Mouse (Mus musculus) cerebellum, postnatal 10 days (tissue): ENCODE results near the gene Prkcb.

Experiments used
- DNase-seq, 2 experiments: peaks; one replicate each; pipeline ENCODE4 v3.0.0; 2021; ENCODE audit warnings: mixed read lengths in 2 of 2

The Prkcb gene

DNA sequence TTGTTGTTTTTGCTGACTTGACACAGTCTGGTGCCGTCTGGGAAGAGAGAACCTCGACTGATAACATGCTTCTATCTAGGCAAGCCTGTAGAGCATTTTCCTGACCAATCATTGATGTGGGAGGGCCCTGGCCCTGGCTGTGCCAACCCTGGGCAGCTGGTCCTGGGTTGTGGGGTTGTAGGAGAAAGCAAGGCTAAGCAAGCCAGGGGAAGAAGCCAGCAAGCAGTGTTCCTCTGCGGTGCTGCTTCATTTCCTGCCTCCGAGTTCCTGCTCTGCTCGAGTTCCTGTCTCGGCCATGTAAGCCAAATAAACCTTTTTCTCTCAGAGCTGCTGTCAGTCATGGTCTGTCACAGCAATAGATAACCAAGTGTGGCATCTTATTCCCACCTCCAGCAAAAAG is 121.4 kb downstream of the Prkcb start:
- peak in 1 of 2 experiments; percentile 51 for DNase-seq

DNA sequence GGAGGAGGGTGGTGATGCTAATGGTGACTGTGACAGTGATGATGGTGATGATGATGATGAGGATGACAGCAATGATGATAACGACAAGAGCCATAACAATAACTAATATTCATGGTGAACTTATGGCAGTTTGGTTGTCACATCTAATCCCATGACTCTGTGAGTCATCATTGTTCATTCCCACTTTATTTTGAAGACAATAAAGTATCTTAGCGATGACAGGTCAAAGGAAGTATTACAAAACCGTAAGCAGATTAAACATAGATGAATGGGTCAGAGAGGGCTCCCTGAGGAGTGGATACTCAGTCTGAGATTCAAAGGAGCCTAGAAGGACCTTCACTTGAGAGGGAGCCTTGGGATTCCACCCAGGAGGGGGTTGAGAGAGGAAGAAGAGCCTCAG is 122.3 kb downstream of the Prkcb start:
- no peak for DNase-seq

DNA sequence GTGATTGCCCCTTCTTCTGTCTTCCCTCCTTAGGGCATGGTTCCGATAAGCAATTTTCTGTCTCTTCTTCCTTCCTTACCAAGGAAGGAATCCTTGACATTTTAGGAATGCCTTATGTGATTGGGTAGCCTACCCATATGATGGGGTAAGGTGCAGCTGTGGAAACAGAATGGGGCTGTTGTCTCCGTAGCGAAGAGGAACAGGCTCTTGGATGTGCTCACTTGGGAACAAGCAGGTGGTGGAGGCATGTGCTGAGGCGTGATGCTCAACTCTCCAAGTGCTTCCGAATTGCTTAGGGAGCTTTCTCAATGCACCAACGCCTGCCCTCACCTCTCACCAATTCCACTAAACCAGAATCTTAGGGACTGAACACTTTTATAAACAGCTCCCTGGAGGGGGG is 124.7 kb downstream of the Prkcb start:
- no peak for DNase-seq

DNA sequence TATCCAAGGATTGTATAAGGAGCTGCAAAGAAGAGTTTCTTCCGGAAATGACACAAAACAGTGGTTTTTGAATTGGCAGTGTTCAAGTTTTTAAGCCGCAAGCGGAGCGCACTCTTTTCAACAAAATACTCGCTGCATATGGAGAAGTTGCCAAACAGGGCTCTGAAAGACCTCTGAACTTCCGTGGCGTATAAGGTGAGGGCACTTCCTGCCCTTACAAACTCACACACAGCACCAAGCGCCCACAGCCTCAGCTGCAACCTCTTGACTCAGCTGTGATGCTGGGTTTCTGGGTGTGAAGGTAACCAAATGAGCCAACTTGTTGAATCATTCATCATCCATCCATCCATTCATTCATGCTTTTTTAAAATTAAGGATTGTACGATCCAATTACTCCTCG is 125.6 kb downstream of the Prkcb start:
- no peak for DNase-seq

DNA sequence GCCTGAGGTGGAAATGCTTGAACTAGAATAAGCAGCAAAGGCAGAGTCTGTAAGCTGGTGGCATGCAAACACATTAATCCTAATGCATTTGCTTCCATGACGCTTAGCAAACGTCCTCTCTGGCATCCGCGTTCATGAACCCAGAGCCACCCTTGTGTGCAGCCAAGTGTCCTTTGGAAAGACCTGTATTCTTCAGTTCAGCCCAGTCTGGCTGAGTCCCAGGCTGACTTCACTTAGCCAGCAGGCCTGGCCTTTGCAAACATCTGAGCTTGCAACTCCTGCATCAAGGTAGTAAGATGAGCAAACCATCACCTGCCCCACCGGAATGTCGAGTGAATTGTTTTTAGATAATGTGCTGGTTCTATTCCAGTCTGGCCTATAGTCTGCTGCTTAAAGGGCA is 126.1 kb downstream of the Prkcb start:
- DNase-seq, result peak in 1 of 2 experiments; percentile 61

DNA sequence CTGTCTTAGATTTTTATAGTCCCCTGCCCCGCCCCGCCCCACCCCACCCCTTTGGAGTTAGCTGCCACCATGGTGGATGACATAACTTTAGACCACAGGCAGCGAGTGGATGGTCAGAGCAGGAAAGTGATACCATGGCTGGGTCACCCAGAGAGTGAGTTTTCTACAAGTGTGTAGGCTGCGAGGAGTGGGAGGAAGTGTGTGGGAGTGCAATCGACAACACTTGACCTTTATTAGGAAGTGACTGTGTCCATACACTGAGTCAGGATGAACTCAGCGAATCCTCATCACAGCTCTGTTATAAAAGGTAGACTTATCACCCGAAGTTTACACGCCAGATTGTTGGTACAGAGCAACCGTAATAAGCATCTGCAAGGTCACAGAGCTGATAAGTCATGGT is 126.8 kb downstream of the Prkcb start:
- no peak for DNase-seq

DNA sequence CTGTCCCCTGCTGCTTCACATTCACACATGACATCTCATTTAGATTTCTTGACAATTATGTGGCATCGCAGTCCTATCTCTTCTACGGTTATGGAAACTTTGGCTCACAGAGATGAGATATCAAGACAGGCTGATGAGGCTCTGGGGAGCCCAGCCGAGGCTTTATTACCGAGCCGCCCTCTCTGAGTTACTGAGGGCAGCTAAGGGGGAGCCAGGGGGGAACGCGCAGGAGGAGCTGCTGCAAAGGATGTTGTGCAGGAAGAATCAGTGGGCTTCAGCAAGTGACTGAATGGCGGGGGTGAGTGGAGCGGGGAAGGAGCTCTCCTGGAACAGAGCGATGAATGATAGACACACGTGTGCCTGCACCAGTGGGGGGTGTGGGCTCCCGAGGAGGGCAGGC is 127.4 kb downstream of the Prkcb start:
- DNase-seq, result no peak

DNA sequence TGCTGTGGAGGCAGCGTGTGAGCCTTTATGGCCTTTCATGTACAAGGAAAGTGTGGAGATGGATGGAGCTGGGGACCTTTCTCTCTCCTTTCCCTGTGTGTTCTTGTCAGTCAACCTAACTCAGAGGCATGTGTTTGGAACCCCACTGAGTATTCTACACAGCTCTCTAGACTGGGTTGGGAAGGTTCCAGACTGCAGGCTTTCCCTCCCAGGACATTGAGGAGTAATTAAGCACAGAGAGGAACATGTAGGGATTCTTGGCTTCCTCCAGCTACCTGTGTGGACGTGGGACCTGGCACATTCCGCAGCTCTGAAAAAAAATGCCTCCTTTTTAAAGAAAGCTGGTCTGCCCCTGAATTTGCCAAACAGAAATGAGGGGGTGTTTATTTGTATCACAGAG is 130.0 kb downstream of the Prkcb start:
- peak; percentile 63 to 75 for DNase-seq

DNA sequence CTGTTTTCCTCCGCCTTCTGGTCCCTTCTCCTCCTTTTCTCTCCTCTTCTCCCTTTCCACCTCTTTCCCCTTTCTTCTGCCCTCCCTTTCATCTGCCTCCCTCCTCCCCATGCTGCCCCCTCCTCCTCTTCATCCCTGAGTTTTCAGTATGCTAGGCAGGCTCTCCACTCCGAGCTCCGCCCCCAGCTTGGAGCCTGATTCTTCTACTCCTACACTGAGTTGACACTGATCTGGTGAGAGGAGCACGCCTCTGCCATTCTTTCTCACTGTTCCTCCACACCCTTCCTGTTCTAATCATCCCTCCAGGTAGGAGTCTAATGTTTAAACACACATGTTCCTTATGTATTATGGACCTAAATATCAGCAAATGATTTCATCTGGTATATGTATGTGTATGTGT is 135.3 kb downstream of the Prkcb start:
- no peak for DNase-seq

DNA sequence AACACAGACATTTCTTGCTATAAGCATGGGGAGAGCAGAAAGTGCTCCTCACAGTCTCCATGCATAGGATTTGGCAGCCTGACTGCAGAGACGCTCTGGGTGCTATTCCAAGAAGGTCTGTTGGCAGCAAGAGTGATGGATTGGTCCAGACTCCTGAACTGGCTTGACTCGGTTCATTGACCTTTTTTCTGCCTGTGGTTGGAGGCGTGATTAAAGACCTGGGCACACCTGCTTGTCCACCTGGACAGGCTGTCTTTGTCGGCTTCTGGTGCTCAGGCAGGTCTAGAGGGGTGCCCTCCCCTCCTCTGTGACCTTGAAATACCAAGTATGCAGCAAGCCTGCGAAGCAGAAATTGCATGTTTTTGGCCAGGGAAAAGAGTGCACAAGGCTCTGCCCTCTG is 140.6 kb downstream of the Prkcb start:
- peak; percentile 80 to 87 for DNase-seq

DNA sequence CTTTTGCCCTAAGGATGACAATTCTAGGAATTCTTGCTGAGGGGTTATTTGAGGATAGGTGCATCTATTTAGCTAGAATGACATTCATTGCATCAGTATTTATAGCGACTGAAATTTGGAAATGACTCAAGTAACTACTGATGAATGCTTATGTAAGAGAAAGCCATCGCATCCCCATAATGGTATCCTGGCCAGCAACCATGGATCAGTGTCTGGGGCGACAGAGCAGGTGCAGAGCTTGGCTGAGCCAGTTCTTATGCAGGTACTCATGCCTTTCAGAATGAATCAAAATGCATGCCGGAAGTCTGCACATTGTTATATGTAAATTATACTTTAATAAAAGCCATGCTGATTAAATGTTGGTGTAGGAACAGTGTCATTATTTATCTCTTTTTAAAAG is 143.8 kb downstream of the Prkcb start:
- DNase-seq, result peak; percentile 43 to 59

DNA sequence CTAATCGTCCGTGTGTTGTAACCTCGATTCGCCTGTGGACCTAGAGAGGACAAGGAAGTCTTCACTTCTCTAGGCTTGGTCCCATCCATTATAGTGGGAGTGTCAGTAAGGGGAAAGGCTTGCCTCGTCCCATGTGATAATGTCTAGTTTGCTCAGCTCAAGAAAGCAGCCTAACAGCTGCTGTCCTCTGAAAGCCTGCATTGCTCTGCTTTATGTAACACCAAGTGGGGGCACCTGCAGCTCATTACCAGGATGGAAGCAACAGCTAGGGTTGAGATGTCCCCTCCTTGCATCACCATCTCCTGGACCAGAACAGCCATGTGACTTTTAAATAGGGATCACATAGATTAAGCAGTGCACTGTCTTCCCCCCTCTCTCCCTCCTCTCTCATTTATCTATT is 144.8 kb downstream of the Prkcb start:
- DNase-seq, result no peak

DNA sequence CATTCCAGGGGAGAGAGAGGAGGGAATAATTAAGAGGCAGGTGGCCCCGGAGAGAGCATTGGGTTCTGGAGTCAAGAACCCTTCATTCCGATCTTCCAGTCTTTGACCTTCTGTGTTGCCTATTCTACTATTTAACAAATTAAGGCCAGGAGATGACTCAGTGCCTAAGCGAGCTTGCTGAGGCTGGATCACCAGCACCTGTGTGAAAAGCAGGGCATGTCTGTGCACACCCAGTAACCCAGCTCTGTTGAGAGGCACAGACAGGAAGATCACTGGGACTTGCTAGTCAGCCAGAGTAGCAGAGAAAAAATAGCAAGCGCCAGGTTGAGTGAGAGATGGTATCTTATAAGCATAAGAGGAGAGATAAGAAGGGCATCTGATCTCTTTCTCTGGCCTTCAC is 146.4 kb downstream of the Prkcb start:
- DNase-seq, result no peak

DNA sequence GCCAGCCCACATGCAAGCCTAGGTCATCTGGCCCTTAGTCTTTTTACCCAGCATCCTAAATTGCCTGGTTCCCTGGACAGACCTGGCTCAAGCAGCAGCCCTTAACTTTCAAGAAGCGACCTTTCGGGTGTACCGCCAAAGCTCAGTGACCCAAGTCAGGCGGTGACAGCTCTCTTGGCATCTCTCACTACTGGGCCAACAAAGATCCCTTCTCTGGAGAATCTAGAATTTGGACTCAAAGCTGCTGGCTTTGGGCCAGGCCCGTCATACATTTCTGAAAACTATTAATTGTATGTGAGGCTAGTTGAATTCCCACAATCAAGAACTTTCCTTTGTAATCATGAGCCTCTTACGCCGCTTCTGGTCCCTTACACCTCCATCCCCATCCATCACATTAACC is 147.0 kb downstream of the Prkcb start:
- peak; percentile 50 to 55 for DNase-seq

DNA sequence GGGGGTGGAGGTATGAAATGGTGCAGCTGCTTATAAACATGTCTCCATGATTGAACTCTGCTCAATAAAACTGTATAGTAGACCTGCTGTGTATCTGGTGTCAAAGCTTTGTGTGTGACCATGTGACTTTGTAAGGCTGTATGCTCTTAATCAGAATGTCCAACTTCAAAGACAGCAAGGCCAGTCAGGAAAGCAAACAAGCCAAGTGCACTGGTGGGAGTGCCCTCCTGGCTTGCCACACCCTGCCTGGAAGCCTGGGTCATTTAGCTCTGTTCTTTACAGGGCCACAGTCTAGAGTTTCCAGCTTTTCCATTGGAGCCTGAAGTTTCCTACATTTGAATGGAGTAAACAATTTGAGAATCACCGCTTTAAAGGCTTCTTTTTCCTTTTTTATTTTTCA is 148.8 kb downstream of the Prkcb start:
- DNase-seq, result no peak

DNA sequence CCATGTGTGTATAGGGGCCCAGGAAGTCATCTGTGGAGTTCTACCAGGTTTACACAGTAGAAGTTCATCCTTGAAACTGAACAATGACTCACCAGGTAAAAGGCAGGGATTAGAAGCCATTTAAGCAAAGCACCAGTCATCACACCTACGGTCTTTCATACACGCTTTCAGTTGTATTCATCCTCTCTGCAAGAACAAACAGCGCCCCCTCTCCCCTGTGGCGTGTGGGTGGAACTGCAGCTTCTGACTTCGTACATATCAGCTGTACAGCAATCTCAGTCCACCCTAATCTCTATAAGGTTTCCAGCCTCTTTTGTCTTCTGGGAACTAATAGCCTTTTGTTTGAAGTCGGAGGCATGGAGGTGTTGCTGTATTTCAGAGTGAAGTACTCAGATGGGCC is 156.5 kb downstream of the Prkcb start:
- peak; percentile 83 to 86 for DNase-seq

DNA sequence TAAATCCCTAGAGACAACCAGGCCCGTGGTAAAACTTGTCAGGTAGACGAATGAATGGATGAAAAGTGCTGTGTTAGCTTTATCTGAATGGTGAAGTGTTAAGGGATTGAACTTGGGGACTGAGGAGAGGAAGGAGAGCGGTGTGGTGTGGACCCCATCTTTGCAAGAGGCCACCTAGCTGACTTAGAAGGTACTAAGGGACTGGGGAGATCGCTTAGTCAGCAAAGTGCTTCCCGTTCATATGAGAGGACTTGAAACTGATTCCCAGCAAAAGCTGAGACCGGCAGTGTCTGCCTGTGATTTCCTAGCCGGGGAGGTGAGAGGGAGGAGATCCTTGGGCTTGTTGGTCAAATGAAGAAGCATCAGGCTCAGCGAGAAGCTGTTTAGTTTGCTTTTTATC is 164.1 kb downstream of the Prkcb start:
- no peak for DNase-seq

DNA sequence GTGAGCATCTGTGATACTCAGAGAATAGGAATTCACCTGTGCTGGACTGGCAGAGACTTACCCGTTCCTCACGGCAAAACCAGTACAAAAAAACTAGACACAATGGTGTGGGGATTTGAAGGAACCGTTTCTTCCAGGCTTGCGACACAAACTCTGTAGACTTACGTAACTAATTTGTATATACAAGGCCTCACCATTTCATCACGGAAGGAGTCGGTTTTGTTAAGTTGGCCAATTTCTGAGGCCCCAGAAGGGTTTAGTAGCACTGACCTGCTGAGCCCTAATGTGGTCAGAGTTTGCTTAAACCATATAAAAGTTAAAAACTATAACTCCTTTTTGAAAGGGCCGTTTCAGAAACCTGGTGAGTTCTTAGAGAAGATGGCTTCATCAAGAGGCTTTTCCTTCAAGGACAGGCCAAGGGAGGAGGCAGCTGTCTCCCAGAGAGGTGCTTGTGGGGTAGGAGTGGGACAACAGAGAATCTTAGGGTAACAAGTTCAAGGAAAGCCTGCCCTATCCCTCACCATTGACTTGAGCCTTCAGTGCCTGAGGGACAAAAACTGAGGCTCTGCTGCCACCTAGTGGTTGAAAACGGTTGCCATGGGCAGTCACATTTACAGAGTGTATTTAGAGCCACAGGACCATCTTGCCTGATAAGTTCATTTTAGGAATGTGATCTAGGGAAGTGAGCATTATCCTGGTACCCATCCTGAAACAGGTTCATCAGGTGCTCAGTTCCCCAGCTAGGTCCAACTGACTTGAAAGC is 170.8 kb downstream of the Prkcb start:
- DNase-seq, result peak; percentile 94 to 97

DNA sequence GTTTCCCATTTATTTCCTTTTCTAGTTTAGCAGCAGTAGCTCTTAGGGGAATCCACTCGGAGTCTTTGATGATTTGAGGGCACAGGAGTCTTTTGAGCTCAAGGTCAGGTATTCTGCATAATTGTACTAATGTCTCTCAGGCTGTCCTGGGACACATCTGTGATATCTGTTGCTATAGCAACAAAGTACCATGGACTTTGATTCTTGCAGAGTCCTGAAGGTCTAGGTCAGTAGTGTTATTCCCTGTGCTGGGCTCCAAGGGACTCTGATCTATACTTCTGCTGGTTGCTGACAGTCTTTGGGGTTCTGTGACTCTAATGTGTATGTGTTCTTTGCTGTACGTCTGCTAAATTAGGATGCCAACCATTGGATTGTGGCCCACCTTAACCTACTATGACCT is 171.5 kb downstream of the Prkcb start:
- DNase-seq, result no peak

DNA sequence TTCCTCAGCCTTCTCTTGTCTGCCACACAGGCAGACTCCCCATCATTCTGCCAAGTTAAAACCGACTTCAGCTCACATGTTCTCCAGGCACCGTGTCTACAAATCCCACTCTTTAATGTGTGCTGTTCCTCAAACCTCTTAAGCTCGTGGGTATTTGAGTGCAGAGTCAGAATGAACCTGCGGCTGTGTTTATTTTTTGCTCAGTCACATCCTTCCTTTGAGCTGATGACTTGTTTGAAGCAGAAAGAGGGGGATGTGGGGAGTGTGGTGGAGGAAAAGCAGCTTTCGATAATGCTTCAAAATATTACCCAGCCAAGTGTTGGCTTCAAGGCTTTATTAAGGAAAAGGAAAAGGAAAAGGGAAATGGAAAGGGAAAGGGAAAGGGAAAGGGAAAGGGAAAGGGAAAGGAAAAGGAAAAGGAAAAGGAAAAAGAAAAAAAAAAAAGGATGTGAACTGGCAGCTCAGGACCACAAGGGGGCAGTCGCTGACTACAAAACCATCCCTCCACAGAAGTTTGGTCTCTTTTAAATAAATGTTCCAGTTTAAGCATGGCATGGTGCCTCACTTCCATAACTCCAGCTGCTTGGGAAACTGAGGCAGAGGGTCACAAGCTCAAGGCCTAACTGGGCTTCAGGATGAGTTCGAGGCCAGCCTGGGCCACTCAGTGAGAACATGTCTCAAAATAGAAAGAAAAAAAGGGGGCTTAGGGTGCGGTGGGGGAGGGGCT is 177.4 kb downstream of the Prkcb start:
- peak; percentile 40 to 54 for DNase-seq

DNA sequence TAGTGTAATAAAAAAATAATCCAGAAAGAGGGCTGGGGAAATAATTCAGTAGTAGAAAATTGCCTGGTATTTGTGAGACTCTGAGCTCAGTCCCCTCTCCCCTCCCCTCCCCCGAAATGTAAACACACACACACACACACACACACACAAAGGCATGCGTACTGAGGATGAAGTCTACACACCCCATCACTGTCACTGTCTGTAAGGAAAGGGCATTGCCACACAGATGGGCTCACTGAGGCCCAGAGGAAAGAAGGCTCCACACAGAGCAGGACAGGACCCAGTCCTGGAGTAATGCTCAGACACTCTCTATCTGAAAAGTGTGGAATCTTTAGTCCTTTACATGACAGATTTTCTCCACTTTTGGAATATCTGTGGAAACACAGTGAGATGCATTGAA is 178.2 kb downstream of the Prkcb start:
- DNase-seq, result no peak

DNA sequence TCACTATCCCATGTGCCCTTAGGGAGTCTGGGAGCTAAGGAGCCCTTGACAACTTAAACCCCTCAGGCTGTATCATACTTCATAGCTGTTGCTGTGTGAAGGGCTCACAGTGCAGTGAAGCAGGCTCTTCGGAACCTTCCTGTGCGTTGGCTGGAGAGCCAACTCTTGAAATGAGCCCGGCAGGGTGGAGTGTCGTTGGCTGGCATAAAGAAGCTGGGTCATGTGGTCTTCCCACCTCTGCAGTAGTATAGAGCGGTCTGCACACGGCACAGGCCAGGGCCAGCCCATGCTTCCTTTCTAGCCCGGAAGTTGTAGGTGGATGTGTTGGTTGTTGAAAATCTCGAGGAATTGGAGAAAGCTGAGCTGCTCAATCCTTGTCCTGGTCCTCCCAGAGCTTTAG is 179.3 kb downstream of the Prkcb start:
- DNase-seq, result peak; percentile 50 to 66

DNA sequence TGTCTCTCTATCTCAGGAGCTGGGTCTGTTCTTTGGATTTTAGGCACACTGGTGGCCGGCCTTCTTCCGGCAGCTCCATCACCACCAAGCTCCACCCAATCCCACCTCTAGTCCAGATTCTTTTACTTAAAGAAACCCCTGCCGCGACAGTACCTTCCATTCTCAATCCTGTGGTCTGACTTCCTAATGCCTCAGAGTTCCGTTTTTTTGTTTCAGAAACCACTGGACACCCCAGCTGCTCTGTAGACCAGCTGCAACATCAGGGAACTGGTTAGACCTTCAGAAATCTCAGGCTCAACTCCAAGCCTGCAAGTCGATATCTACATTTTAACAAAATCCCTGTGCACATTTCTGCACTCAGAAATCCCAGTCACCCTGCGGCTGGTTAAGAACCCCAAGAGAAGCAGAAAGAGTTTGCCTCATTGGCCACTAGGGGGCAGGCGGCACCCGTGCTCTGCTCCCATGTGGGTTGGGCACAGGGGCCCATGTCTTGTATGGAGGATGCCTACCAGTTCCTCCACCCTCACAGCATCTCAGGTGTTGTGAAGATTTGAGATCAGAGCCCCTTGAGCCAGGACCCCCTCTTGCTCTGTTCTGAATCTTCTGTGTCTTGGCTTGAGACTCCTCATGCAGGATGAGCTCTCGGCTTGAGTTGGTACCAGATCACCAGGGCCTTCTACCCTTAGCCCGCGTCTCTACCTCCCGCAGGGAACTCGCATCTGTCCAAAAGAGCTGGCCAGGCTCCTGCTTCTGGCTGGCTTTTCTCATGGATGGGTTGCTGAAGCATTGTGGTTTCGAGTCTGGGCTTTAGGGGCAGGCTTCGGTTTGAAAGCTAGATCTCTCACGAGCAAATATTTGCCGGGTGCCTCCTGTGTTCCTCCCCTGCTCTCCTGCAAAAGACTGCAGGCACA is 182.1 kb downstream of the Prkcb start:
- peak; percentile 87 for DNase-seq

DNA sequence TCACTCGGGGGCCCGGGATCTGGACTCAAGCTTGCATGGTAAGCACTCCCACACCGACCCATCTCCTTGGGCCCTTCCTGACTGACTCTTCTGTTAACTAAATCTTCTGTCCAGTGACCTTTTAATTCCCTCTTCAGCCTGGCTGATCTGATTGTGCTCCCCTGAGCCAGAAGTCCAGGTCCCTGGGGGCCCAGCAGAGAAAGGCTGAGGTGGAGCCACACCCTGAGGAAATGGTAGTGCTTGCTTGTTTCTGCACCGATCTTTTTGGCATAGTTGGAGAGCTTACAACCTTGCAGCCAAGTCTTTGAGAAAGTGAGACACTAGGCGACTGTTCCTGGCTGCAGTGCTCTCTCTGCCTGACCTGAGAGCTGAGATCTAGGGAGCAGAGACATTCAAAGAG is 183.7 kb downstream of the Prkcb start:
- DNase-seq, result no peak
